In genomic region chr3:108721076-108721991, GRCm38 (mm10) we compare ENCODE assay signal across 8 mouse cellular contexts. TPM values are rescaled to one million over a fixed set of nuclear protein-coding genes. Genes with fewer than 3 reads are reported as not detected.
DNase-seq lines count a peak whose midpoint lies in the region; ATAC-seq lines count a peak whose summit lies in the region.

No protein-coding gene starts in this region.

- intact Hi-C loops in left cerebral cortex, postnatal 25 days (cut with DNase I), result loop anchor here (5.0 kb wide), 1 partner anchor 191 kb away; the partner anchor contains the start of gene Prpf38b

- peak overlapping the region; percentile 80 for H3K4me3 ChIP-seq in intestine, embryonic 14.5 days (ENCODE audit: low read depth, low read length)
- peak overlapping the region; percentile 78 for H3K4me3 ChIP-seq in midbrain, embryonic 13.5 days (replicated peaks)
- peak overlapping the region; percentile 74 for H3K4me3 ChIP-seq in stomach, embryonic 14.5 days (ENCODE audit: low read depth, low read length)

- DNase-seq in spleen, adult 12 weeks (ENCODE audit: low spot score), result peak; percentile 19
- no peak for DNase-seq in spleen, postnatal 4 days (ENCODE audit: low spot score in 2 of 2)
- peak; percentile 69 to 71 for DNase-seq in cerebellum, postnatal 10 days
- peak; percentile 51 for DNase-seq in gastrocnemius, postnatal 10 days
- DNase-seq in intestine, embryonic 14.5 days (ENCODE audit: low spot score), result no peak
- peak; percentile 43 to 62 for DNase-seq in left cerebral cortex, postnatal 25 days (ENCODE audit: low spot score in 2 of 2)

- peaks cover 25% of the 10 kb centered on the region for H3K4me1 ChIP-seq in intestine, embryonic 14.5 days (replicated peaks; ENCODE audit: control insufficient read depth, insufficient read depth, low read length)
- H3K4me1 ChIP-seq in midbrain, embryonic 13.5 days (replicated peaks), result peaks cover 27% of the 10 kb centered on the region
- H3K4me1 ChIP-seq in stomach, embryonic 14.5 days (ENCODE audit: control insufficient read depth, insufficient read depth, low read length), result peaks cover 8% of the 10 kb centered on the region

- H3K27me3 ChIP-seq in intestine, embryonic 14.5 days (replicated peaks; ENCODE audit: control insufficient read depth, insufficient read depth, low read length), result no peaks in the 10 kb centered on the region
- H3K27me3 ChIP-seq in midbrain, embryonic 13.5 days, result no peaks in the 10 kb centered on the region
- H3K27me3 ChIP-seq in stomach, embryonic 14.5 days (ENCODE audit: control insufficient read depth, insufficient read depth, low read length), result no peaks in the 10 kb centered on the region

- no peaks in the 10 kb centered on the region for H3K36me3 ChIP-seq in intestine, embryonic 14.5 days (ENCODE audit: control insufficient read depth, insufficient read depth, low read length)
- no peaks in the 10 kb centered on the region for H3K36me3 ChIP-seq in midbrain, embryonic 13.5 days
- no peaks in the 10 kb centered on the region for H3K36me3 ChIP-seq in stomach, embryonic 14.5 days (ENCODE audit: control insufficient read depth, insufficient read depth, low read length)

- under 1% methylated on average over 38 of the region's 44 CpGs for WGBS in intestine, embryonic 14.5 days
- under 1% methylated on average over 44 of the region's 44 CpGs for WGBS in midbrain, embryonic 13.5 days
- WGBS in stomach, embryonic 14.5 days, result under 1% methylated on average over 44 of the region's 44 CpGs

- peak overlapping the region; percentile 86 for H3K9ac ChIP-seq in intestine, embryonic 14.5 days (ENCODE audit: low read length)
- H3K9ac ChIP-seq in midbrain, embryonic 13.5 days (replicated peaks), result peak overlapping the region; percentile 82
- peak overlapping the region; percentile 79 for H3K9ac ChIP-seq in stomach, embryonic 14.5 days (replicated peaks; ENCODE audit: low read depth, low read length)

- H3K27ac ChIP-seq in intestine, embryonic 14.5 days (ENCODE audit: low read depth), result peak overlapping the region; percentile 90
- peak overlapping the region; percentile 89 for H3K27ac ChIP-seq in midbrain, embryonic 13.5 days
- H3K27ac ChIP-seq in stomach, embryonic 14.5 days (ENCODE audit: low read length), result peak overlapping the region; percentile 94

- no peaks in the 10 kb centered on the region for H3K9me3 ChIP-seq in intestine, embryonic 14.5 days (ENCODE audit: control insufficient read depth, low read length)
- no peaks in the 10 kb centered on the region for H3K9me3 ChIP-seq in midbrain, embryonic 13.5 days
- no peaks in the 10 kb centered on the region for H3K9me3 ChIP-seq in stomach, embryonic 14.5 days (ENCODE audit: control insufficient read depth, low read depth, low read length)

- ATAC-seq in intestine, embryonic 14.5 days (replicated peaks; ENCODE audit: low FRiP score, low TSS enrichment, low read depth), result no peak
- no peak for ATAC-seq in midbrain, embryonic 13.5 days
- no peak for ATAC-seq in stomach, embryonic 14.5 days (ENCODE audit: insufficient number of reproducible peaks, insufficient read depth, low FRiP score, low read depth)

- peak overlapping the region; percentile 76 for H3K4me2 ChIP-seq in intestine, embryonic 14.5 days (ENCODE audit: low read length)
- peak overlapping the region; percentile 64 for H3K4me2 ChIP-seq in midbrain, embryonic 13.5 days (replicated peaks)
- peak overlapping the region; percentile 49 for H3K4me2 ChIP-seq in stomach, embryonic 14.5 days (replicated peaks; ENCODE audit: low read depth, low read length)

RNA-seq across cellular contexts. Expression of gene Gpsm2, which starts 0.8 kb away (rescaled TPM):
- total RNA-seq in gastrocnemius, postnatal 10 days (2021), result 10 to 100 TPM; 14.2 to 15.3 TPM
- 55.8 and 68.3 TPM in 2 replicates for polyA plus RNA-seq in intestine, embryonic 14.5 days (2014; fragmentation: Nextera tagmentation; extraction: Ambion mirVana)
- 10 to 100 TPM; 15.5 to 16.0 TPM for total RNA-seq in left cerebral cortex, postnatal 25 days (2021)
- 40.1 and 40.7 TPM in 2 replicates for polyA plus RNA-seq in midbrain, embryonic 13.5 days (2015; fragmentation: Nextera tagmentation; extraction: Ambion mirVana)
- 58.5 and 63.4 TPM in 2 replicates for polyA plus RNA-seq in stomach, embryonic 14.5 days (2014; fragmentation: Nextera tagmentation; extraction: Ambion mirVana)

RNA-seq across cellular contexts. Expression of gene Aknad1, which starts 18.1 kb away (rescaled TPM):
- total RNA-seq in gastrocnemius, postnatal 10 days (2021), result under 1 TPM; 0.27 to 0.31 TPM
- polyA plus RNA-seq in intestine, embryonic 14.5 days (2014; fragmentation: Nextera tagmentation; extraction: Ambion mirVana), result 0.20 and 0.63 TPM in 2 replicates
- not detected for total RNA-seq in left cerebral cortex, postnatal 25 days (2021)
- polyA plus RNA-seq in midbrain, embryonic 13.5 days (2015; fragmentation: Nextera tagmentation; extraction: Ambion mirVana), result not detected in 2 replicates
- 0.24 and 0.41 TPM in 2 replicates for polyA plus RNA-seq in stomach, embryonic 14.5 days (2014; fragmentation: Nextera tagmentation; extraction: Ambion mirVana)

Comparison
In these comparisons a context has a peak if more than half of its experiments do, and no peak if none do; other contexts are left out.
1. DNase-seq: peak in spleen, adult 12 weeks (single experiment), cerebellum, postnatal 10 days (2 of 2), gastrocnemius, postnatal 10 days (single experiment) and left cerebral cortex, postnatal 25 days (2 of 2); none in spleen, postnatal 4 days (0 of 2) and intestine, embryonic 14.5 days (single experiment).
2. Peak in every context shown above with its lines, with median percentiles within 50 percentile points of each other: H3K27ac ChIP-seq, H3K4me2 ChIP-seq, H3K4me3 ChIP-seq and H3K9ac ChIP-seq.